Mouse (Mus musculus) splenic B cell, adult 2 months (primary cell): ENCODE measurements around the gene Lix1l.
A peak's percentile ranks its signal among the peaks of the same experiment; 100 is the strongest.

Experiments
- DNase-seq: peaks from one replicate; pipeline ENCODE4 v3.0.0-alpha.2; 2011; ENCODE audit warnings: low read depth, low spot score
- H3K27me3 ChIP-seq: 2 replicates; pipeline ENCODE4 v1.6.1; 2012; ENCODE audit warnings: mild to moderate bottlenecking, low read length, moderate library complexity, mixed read lengths; ENCODE audit not compliant: control insufficient read depth, poor library complexity, insufficient read depth, severe bottlenecking
- H3K36me3 ChIP-seq: 2 replicates; pipeline ENCODE4 v1.6.1; 2012; ENCODE audit warnings: mild to moderate bottlenecking, low read length, moderate library complexity, mixed read lengths; ENCODE audit not compliant: control insufficient read depth, poor library complexity, insufficient read depth, severe bottlenecking

The Lix1l gene

DNA sequence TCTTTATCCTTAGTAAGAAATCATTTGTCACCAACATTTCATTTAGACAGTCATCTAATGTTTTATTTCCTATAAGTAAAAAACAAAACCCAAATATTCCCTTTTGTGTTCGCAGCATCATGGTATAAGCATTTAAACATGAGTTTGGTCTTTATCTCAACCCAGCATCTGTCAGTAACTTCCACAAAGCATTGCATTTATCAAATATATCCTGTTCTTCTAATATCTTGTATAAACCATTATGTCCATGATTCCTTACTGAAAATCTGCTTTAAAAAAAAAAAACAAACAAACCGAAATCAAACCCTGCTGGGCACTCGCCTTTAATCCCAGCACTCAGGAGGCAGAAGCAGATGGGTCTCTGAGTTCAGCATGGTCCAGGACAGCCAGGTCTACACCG, 5.7 kb downstream of the Lix1l start:
- no peak for DNase-seq
- no peaks in the 10 kb centered on the region for H3K36me3 ChIP-seq
- no peaks in the 10 kb centered on the region for H3K27me3 ChIP-seq

DNA sequence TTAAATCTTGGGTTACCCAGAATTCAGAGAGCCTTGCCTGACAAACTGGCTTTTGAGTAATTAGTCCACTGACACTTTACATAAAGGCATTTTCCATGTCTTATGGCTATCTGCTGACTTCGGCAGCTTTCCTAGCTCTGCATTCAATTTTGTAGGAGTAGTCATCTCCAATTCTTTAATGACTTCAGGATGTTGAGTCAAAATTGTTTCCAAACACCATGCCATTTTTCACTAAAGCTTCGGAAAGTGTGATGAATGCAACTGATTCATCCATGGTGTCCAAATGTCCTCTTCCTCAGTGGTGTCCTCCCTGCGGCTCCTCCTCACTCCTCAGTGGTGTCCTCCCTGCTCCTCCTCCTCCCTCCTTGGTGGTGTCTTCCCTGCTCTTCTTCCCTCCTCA, 17.0 kb downstream of the Lix1l start:
- Histone ChIP-seq H3K27me3 (no peaks in the 10 kb centered on the region), H3K36me3 (no peaks in the 10 kb centered on the region)
- DNase-seq, result no peak

DNA sequence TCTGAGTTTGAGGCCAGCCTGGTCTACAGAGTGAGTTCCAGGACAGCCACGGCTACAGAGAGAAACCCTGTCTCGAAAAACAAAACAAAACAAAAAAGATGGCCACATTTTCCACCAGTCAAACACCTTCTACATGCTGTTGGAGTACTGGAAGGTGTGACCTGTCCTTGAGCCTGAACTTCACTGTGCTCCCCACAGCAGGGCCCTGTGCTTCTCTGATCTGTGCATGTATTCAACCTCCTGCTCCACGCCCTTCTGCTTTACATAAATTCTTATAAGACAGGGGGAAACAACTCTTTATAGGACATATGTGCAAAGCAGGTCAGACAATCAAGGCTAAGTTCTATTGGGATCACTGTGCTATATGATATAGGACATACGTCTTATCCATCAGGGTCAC, 22.3 kb downstream of the Lix1l start:
- DNase-seq, result no peak
- no peaks in the 10 kb centered on the region for H3K36me3 ChIP-seq
- no peaks in the 10 kb centered on the region for H3K27me3 ChIP-seq

DNA sequence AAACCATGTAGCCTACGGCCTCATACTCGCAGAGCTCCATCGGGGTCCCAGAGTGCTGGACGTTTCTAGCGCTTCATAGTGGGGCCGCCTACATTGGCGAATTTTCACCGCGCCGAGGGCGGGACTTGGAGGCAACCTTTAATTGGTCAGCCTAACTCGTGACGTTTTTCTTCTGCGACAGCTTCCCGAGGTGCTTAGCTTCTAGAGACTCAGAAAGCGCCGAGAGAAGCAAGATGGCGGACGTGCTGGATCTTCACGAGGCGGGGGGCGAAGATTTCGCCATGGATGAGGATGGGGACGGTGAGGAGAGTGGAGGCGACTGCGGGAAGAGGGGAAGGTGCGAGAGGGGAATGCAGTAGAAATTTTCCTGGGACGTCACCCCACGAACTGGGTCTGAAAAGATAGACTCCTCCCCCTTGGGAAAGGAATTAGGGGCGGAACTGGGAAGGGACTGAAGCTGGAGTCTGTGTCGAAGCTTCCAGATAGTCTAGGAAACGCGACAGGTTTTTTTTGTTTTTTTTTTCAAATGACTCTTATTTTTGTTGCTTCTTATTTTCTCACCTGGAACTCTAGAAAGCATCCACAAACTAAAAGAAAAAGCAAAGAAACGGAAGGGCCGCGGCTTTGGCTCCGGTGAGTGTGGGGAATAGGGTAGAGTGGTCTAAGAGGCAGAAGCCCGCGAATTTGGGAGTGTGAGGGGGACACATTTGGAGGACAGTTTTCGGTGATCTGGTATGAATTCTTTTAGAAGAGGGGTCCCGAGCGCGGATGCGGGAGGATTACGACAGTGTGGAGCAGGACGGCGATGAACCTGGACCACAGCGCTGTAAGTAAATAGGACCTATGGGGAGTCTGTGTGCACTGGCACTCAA, 29.0 kb downstream of the Lix1l start, which contains the start of gene Rbm8a:
Gene Rbm8a (plus strand): TSS at position 205 of the 872 bp plus-strand sequence.
- Histone ChIP-seq H3K27me3 (no peaks in the 10 kb centered on the region), H3K36me3 (peaks cover 1% of the 10 kb centered on the region; the same call in 1 of the 2 replicates)
- DNase-seq, result peak; percentile 97

DNA sequence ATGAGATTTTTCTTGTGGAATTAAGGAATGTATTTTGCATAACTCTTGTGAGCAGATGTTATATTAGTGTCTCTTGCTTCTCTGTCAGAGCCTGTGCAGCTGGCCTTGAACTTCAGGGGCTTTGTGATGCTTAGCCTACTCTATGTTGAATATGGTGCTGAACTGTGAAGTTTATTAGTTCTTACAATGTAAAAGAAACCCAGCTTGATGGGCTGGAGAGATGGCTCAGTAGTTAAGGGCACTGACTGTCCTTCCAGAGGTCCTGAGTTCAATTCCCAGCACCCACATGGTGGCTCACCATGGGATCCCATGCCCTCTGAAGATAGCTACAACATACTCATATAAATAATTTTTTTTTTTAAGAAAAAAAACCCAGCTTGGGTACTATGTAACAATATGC, 31.1 kb downstream of the Lix1l start:
- peaks cover 1% of the 10 kb centered on the region; the same call in 1 of the 2 replicates for H3K36me3 ChIP-seq
- no peaks in the 10 kb centered on the region for H3K27me3 ChIP-seq
- no peak for DNase-seq

DNA sequence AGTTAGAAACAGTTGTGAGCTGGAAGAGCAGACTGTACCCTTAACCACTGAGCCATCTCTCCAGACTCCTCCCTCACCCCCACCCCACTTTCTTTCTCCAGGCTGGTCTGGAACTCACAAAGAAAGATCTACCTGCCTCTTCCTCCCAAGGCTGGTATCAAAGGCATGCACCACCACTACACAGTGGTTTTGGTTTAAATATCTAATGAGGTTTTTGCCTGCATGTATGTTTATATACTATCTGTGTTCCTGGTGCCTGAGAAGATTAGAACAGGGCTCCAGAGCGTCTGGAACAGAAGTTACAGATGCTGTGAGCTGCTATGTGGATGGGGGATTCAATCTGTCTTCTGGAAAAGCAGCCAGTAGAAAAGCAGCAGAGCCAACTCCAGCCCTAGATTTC, 33.1 kb downstream of the Lix1l start:
- Histone ChIP-seq H3K27me3 (no peaks in the 10 kb centered on the region), H3K36me3 (peaks cover 1% of the 10 kb centered on the region)
- DNase-seq, result no peak

DNA sequence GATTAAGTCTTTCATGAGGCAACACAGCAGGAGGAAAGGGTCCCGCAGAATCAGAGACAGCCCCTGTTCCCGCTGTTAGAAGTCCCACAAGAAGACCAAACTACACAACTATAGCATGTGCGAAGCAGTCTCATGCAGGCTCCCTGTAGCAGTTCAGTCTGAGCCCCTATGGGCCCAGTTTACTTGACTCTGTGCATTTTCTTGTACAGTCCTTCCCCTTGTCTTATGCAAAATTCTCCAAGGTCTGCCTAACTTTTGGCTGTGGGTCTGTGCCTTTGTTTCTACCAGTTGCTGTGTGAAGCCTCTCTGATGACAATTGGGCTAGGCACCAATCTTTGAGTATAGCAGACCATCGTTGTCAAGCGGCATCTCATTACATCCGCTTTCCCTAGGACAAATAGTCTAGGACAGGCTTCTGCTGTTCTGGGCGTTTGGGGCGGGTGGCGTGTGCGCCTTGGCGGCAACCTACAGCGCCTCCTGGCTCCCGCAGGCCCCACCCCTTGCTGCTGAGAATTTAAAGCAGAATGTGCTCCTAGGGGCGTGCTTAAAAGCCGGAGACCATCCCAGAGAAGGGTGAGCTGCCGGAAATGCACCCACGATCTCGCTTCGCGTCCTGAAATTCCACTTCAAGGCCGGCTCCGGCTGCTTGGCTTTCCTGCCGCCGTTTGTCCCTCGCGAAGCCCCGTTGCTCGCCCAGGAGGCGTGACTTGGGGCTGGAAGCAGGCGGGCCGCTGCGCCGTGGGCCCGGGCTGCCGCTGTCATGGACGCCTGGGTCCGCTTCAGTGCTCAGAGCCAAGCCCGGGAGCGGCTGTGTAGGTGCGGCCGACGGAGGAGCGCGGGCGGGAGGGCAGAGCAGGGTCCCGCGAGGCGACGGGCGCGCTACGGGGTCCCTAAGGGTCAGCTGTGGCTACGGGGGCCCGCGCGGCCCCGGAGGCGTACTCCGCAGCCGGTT, 34.3 kb downstream of the Lix1l start, which contains the start of the genes Pex11b and Gm42957:
Gene Pex11b (plus strand): TSS at position 449 of the 952 bp plus-strand sequence.
Gene Gm42957 (plus strand): TSS at position 547 of the 952 bp plus-strand sequence.
- Histone ChIP-seq H3K36me3 (peaks cover 1% of the 10 kb centered on the region), H3K27me3 (no peaks in the 10 kb centered on the region)
- DNase-seq, result peak; percentile 73

DNA sequence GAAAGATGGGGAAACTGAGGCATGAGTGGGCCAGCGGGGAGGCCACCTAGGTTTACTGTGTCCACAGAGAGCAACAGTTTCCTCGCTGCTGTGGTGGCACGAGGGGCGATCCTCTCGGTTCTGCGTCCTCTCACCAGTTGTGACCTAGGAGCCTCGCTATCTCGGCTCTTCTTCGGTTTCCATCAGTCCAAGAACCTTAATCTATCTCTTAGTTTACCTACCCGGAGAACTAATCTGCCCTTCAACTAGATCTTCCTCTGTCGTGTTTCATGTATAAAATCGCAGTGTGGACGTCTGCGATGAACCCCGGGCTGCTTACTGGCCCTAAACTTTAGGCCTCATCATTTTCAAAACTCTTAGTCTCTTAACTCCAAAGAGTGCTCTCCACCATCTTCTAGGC, 35.0 kb downstream of the Lix1l start:
- no peak for DNase-seq
- H3K36me3 ChIP-seq, result peaks cover 1% of the 10 kb centered on the region
- H3K27me3 ChIP-seq, result no peaks in the 10 kb centered on the region

DNA sequence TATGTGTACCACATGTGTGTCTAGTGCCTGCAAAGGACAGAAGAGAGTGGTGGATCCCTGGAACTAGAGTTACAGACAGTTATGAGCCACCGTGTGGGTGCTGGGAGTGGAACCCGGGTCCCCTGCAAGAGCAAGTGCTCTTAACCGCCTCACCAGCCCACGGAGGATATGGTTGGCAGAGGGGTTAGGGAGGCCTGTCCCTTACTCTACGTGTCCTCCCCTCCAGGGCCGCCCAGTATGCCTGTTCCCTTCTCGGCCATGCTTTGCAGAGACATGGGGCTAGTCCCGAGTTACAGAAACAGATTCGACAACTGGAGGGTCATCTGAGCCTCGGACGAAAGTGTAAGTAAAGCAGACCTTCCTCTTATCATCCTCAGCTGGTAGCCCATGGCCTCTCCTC, 35.5 kb downstream of the Lix1l start:
- Histone ChIP-seq H3K36me3 (peaks cover 1% of the 10 kb centered on the region), H3K27me3 (no peaks in the 10 kb centered on the region)
- no peak for DNase-seq

DNA sequence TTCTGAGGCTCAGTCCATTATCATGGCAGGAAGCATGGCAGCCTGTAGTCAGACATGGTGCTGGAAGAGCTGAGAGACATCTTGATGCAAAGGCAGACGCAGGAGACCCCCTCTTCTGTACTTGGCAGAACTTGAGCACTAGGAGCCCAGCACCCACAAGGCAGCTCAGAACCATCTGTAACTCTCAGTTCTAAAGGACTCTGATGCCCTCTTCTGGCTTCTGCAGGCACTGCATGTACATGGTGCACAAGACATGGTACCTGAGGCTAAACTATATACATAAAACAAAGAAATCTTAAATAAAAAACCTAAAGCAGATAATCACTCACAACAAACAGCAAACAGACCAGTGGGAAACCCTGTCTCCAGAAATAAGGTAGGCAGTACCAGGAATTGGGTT, 38.3 kb downstream of the Lix1l start:
- H3K27me3 ChIP-seq, result no peaks in the 10 kb centered on the region
- H3K36me3 ChIP-seq, result peaks cover 2% of the 10 kb centered on the region
- DNase-seq, result peak; percentile 87

DNA sequence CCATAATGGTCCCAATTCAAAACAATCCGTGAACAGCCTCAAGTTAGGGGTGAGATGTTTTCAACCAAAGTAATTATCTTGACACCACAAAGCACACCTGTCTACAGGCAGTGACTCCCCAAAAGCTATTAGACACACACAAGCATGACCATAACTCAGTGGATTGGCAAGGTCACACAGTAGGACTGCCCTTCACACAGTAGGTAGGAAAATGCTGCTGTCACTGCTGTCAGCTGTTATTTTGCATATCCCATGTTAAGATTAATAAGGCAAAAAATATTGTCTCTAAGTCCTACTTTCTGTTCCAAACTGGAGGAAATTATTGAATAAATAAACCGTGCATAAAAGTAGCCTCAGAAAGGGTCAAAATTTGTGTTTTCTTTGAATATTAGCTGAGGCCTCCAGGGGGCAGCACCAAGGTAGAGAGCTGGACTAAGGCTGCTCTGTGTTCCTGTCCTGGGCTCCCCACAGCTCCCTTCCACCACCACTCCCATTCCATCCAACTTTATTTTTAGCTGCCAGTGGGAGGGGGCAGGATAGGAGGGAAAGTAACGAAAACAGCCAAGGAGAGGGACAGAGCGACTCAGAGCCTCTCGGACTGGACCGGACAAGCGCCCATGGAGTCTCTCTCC, 44.2 kb downstream of the Lix1l start, which contains the start of gene Itga10:
Gene Itga10 (plus strand): TSS at position 567 of the 632 bp plus-strand sequence.
- H3K27me3 ChIP-seq, result no peaks in the 10 kb centered on the region
- DNase-seq, result peak; percentile 48
- peaks cover 2% of the 10 kb centered on the region; the same call in 1 of the 2 replicates for H3K36me3 ChIP-seq

DNA sequence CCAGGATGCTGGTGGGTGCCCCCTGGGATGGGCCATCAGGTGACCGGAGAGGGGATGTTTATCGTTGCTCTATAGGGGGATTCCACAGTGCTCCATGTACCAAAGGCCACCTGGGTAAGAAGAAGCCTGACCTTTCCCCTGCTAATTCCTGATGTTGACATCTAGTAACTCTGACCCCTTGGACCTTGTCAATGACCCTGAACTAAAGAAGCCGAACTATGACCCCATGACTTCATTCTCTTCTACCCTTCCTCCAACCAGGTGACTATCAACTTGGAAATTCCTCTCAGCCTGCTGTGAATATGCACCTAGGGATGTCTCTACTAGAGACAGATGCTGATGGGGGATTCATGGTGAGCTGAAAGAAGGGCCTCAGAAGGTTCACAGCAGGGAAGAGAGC, 46.4 kb downstream of the Lix1l start:
- DNase-seq, result no peak
- H3K36me3 ChIP-seq, result peaks cover 2% of the 10 kb centered on the region; the same call in 1 of the 2 replicates
- H3K27me3 ChIP-seq, result no peaks in the 10 kb centered on the region

DNA sequence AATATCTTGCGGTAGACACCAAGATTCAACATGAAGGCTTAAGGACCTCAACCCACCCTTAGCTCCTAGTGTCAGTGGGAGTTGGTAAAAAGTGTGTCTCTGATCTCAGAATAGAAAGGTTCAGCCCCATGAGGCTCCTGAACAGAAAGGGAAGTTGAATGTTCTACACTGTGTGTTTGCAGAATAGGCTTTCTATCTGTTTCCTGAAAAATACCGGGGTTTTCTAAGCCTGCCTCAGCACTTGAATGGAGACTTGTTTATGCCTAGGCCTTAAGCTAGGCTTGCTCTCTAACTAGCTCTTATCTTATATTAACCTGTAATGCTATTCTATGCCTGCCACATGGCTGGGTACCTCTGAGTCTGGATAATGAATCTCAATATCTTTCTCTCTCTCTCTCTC, 60.0 kb downstream of the Lix1l start:
- peak; percentile 33 for DNase-seq
- Histone ChIP-seq H3K27me3 (no peaks in the 10 kb centered on the region), H3K36me3 (no peaks in the 10 kb centered on the region)

DNA sequence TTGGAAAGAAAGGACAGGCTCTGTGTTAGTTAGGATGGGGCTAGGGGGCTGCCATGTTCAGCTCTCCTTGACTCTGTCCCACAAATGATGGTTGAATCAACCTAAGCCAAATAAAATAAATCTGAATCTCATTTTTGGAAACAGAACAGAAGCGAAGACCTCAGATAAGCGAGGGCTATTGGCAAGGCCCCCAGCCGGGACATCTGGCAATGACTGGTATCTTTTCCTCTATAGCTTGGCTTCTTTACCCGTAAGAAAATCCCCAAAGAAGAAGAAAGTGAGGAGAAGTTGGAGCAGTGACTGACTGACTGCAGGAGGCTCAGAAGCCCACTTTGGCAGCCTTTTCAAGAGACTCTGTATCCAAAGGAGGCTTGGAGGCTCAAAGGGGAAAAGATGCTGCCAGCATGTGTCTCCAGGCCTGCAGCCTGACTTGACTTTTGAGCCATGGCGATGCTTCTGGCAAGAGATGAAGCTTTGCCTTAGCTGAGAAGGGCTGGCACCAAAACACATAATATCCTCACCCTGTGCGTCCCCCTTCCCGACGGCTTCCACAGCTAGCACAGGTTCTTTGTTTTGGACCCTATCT, 61.9 kb downstream of the Lix1l start:
- no peak for DNase-seq
- H3K27me3 ChIP-seq, result no peaks in the 10 kb centered on the region

More for the DNA sequence above, 61.9 kb downstream of the Lix1l start:
- no peaks in the 10 kb centered on the region for H3K36me3 ChIP-seq
